Mouse (Mus musculus) spleen, embryonic (tissue): Measurements from ENCODE around the gene Srsf1.

Experiments
- CTCF ChIA-PET: fragments of 350-600 bp; sonication (Branson Sonifier 250); formaldehyde crosslinking; loops from one replicate; lab custom pipeline; 2022; lab: Charles Lee

Gene Srsf1

GRCm38 (mm10) chr11:88046944-88047794 lies at the start of gene Srsf1:
Gene Srsf1, plus strand, starts transcription at chr11:88047373.
- CTCF ChIA-PET = no interaction called here

DNA sequence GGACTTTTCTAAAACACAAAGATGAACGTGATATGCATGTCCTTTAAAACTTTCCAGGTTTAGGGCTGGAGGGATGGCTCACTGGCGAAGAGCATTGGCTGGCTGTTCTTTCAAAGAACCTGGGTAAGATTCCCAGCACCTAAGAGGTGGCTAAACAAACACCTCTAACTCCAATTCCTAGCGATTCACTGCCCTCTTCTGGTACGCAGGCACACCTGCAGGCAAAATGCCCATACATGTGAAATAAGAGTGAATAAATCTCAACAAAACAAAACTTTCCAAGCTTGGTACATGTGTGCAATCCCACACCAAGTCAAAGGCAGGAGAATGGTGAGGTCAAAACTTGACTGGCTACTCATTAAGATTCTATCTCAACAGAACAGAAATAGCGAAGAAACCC lies 47.4 kb upstream of the Srsf1 start:
- CTCF ChIA-PET = no interaction called here

- CTCF ChIA-PET = interaction anchor here (0.6 kb wide), 1 partner anchor 15 kb away, joined by 10 read pairs; no protein-coding TSS in a partner anchor
These were observed 44.4 kb upstream of the Srsf1 start for GRCm38 (mm10) chr11:88002738-88003137.

DNA sequence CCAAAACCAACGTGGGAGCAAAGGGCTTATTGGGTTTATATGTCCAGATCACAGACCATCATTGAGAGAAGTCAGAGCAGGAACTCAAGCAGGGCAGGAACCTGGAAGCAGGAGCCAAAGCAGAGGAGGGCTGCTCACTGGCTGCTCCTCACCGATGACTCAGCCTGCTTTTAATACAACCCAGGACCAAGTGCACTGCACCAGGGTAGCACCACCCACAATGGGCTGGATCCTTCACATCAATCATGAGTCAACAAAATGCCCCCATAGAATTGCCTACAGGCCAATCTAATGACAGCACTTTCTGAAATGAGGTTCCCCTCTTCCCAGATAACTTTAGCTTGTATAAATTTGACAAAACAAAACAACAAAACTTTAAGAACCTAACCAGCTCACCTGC lies 43.0 kb upstream of the Srsf1 start:
- CTCF ChIA-PET = interaction anchor here (0.7 kb wide), 1 partner anchor 33 kb away, joined by 12 read pairs; no protein-coding TSS in a partner anchor

GRCm38 (mm10) chr11:88008641-88009040 lies 38.5 kb upstream of the Srsf1 start:
- CTCF ChIA-PET = interaction anchor here (0.6 kb wide), 1 partner anchor 814 kb away, joined by 3 read pairs; no protein-coding TSS in a partner anchor

- CTCF ChIA-PET = no interaction called here
These were observed 37.5 kb upstream of the Srsf1 start for GRCm38 (mm10) chr11:88009542-88010190.

GRCm38 (mm10) chr11:88011208-88011913 lies 35.8 kb upstream of the Srsf1 start:
- CTCF ChIA-PET = interaction anchor here (0.5 to 0.8 kb wide), 3 partner anchors 25 to 318 kb away, joined by 4 to 10 read pairs (median 6); no protein-coding TSS in a partner anchor

GRCm38 (mm10) chr11:88011914-88012419 lies 35.2 kb upstream of the Srsf1 start:
- CTCF ChIA-PET = interaction anchor here (0.5 to 0.8 kb wide), 3 partner anchors 26 to 1333 kb away, joined by 3 to 6 read pairs (median 4); no protein-coding TSS in a partner anchor

GRCm38 (mm10) chr11:88012621-88013244 lies 34.4 kb upstream of the Srsf1 start:
- CTCF ChIA-PET = interaction anchor here (0.6 kb wide), 1 partner anchor 1333 kb away, joined by 3 read pairs; no protein-coding TSS in a partner anchor

GRCm38 (mm10) chr11:88013632-88014031 lies 33.5 kb upstream of the Srsf1 start:
- CTCF ChIA-PET = no interaction called here

- CTCF ChIA-PET = no interaction called here
These were observed 32.0 kb upstream of the Srsf1 start for GRCm38 (mm10) chr11:88015161-88015560.

GRCm38 (mm10) chr11:88015795-88016194 lies 31.4 kb upstream of the Srsf1 start:
- CTCF ChIA-PET = no interaction called here

GRCm38 (mm10) chr11:88023933-88024332 lies 23.2 kb upstream of the Srsf1 start:
- CTCF ChIA-PET = interaction anchor here (0.7 kb wide), 1 partner anchor 57 kb away, joined by 3 read pairs; no protein-coding TSS in a partner anchor

- CTCF ChIA-PET = no interaction called here
These were observed 19.7 kb upstream of the Srsf1 start for GRCm38 (mm10) chr11:88027391-88028035.

- CTCF ChIA-PET = no interaction called here
These were observed 18.9 kb upstream of the Srsf1 start for GRCm38 (mm10) chr11:88028193-88028684.

GRCm38 (mm10) chr11:88030219-88030618 lies 17.0 kb upstream of the Srsf1 start:
- CTCF ChIA-PET = no interaction called here

DNA sequence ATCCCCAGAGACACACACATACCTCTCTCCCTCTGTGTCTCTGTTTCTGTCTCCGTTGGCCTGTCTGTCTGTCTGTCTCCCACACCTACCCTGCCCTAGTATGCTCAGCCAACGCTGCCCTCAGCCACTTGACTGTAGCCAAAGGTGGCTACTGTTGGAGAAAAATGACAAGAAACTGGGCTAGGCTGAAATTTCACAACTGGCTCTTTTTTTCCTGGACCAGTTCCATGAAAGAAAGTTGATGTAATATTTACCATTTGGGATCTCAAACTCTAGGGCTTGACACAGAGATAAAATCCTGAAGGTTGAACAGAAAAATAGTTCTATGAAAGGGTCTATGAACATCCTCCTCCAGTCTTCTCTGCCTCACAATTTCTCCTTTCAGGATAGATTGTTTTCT lies 16.3 kb upstream of the Srsf1 start:
- CTCF ChIA-PET = interaction anchor here (0.6 kb wide), 1 partner anchor 162 kb away, joined by 3 read pairs; no protein-coding TSS in a partner anchor

- CTCF ChIA-PET = no interaction called here
These were observed 15.4 kb upstream of the Srsf1 start for GRCm38 (mm10) chr11:88031753-88032152.

DNA sequence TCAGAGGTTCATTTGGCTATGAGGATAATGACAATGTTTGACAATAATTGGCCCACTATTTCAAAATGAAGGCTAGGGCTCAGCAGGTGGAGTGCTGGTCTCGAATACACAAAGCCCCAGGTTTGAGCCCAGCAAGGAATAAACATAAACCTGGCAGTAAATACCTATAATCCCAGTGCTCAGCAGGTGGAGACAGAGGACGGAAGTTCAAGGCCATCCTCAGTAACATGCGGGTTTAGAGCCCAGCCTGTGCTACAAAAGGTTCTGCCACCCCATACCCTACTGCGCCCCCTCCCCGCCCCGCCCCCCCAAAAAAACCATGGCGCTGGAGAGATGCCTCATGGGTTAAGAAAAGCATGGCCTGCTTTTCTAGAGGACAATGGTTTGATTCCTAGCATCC lies 11.2 kb upstream of the Srsf1 start:
- CTCF ChIA-PET = interaction anchor here (0.6 kb wide), 1 partner anchor 236 kb away, joined by 3 read pairs; no protein-coding TSS in a partner anchor

- CTCF ChIA-PET = no interaction called here
These were observed 10.4 kb upstream of the Srsf1 start for GRCm38 (mm10) chr11:88036761-88037251.
